Mouse (Mus musculus) T-helper 17 cell (primary cell): Measurements from ENCODE around the gene 3110009E18Rik.

Experiments used
- in situ Hi-C, 2 experiments: fragments of 300-600 bp; cut with MboI, MseI; formaldehyde crosslinking; loops; 1 replicate in 1 of 2; 2 replicates in 1 of 2; pipeline ENCODE4 v1.15.1; 2025; ENCODE audit warnings: high pct_unique_total_duplicates in 2 of 2

The 3110009E18Rik gene

GRCm38 (mm10) chr1:120138923-120139540 lies 18.0 kb downstream of the 3110009E18Rik start:
- in situ Hi-C loops, result loop anchor here in 1 of 2 experiments (10.0 kb wide), 1 partner anchor 1186 kb away; no protein-coding TSS in a partner anchor

DNA sequence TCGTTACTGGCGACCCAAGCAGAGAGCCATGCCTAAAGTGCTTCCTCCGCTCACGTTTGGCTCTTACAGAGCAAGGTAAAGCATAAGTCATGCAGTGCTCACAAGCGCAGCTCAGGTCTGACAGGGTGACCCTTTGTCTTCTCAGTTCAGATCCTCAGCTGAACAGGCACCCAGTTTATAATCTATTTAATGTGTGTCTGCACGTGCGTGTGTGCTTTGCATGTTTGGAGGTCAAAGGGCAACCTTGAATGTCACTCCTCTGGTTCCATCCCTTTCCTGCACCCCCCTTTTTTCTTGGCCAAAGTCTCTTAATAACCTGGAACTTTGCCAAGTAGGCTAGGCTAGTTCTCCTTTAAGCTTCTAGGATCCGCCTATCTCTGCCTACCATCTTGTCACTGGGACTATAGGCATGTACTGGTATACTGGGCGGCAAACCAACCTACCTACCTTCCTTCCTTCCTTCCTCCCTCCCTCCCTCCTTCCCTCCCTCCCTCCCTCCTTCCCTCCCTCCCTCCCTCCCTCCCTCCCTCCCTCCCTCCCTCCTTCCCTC lies 19.2 kb downstream of the 3110009E18Rik start:
- in situ Hi-C loops, result no loop called here

DNA sequence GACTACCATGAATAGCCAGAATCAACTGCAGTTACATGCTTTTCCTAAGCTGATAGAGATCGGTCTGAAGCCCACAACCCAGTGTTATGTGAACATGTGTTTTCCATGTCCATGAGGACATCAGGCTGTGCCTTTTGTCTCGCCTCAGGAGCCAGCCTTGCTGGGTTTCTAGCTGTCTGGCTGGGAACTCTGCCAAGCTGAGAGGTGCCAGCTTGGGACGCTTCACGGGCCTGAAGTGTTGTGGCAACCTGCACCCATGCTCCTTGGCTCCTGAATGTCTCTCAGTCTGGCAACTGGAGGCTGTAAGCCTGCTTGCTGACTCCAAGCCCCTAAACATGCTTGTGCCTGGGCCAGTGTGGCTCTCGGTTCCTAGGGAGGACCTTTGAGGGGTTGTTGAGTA lies 21.6 kb downstream of the 3110009E18Rik start:
- in situ Hi-C loops, result no loop called here

DNA sequence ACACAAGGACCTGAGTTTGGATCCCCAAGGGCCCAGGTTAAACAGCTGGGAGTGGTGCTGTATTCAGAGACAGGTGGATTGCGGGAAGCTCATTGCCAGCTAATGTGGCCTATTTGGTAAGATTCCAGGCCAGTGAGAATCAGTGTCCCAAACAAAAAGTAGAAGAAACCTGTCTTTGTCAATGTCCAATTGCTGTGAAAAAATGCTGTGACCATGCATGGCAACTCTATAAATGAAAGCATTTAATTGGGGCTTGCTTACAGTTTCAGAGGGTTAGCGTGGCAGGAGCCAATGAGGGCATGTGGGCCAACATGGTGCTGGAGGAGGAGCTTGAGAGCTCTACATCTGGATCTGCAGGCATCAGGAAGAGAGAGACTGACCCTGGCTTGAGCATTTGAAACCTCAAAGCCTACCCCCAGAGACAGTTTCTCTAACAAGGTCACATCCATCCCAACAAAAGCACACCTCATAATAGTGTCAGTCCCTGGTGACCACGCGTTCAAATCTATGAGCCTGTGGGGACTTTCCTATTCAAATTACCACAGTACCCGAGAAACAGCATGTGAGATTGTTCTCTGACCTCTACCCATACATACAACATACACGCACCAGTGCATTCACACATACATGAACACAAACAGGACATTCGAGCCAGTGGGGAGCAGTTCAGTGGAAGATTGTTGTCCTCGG lies 24.7 kb downstream of the 3110009E18Rik start:
- in situ Hi-C loops, result no loop called here

DNA sequence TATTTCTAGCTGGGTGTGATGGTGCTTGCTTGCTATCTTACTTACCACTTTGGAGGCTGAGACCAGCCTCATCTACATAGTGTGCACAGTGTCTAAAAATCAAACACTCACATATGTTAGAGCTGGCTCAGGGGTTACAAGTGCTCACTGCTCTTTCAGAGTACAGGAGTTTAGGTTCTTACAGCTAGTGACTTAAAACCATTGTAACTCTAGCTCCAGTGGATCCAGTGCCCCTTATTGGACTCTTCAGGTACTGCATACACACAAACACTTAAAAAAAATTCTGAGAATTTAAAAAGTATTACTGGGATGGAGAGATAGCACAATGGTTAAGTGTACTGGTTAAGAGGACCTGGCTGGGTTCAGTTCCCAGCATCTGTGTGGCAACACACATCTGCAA lies 26.0 kb downstream of the 3110009E18Rik start:
- in situ Hi-C loops, result no loop called here

GRCm38 (mm10) chr1:120154232-120154631 lies 33.2 kb downstream of the 3110009E18Rik start:
- in situ Hi-C loops, result loop anchor here in 1 of 2 experiments (5.0 kb wide), 1 partner anchor 52 kb away; no protein-coding TSS in a partner anchor

DNA sequence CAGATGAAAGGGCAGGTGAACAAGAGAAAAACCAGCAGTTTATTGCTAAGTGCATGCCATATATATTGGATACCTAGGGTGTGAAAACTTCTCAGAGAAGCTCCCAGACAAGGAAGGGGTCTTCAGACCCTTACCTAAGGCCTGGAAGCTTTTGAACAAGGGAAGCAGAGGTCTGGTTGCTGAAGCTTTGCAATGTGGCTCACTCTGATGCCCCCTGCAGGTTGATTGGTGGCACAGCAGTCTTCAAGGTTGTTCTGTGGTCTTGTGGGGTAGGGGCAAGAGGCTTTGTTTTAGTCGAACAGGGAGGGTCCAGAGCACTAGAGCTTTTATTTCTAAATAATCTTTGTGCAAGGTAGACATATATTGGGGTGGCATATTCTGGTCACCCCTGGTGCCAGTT lies 34.3 kb downstream of the 3110009E18Rik start:
- in situ Hi-C loops, result loop anchor here in 1 of 2 experiments (5.0 kb wide), 1 partner anchor 1623 kb away; no protein-coding TSS in a partner anchor

DNA sequence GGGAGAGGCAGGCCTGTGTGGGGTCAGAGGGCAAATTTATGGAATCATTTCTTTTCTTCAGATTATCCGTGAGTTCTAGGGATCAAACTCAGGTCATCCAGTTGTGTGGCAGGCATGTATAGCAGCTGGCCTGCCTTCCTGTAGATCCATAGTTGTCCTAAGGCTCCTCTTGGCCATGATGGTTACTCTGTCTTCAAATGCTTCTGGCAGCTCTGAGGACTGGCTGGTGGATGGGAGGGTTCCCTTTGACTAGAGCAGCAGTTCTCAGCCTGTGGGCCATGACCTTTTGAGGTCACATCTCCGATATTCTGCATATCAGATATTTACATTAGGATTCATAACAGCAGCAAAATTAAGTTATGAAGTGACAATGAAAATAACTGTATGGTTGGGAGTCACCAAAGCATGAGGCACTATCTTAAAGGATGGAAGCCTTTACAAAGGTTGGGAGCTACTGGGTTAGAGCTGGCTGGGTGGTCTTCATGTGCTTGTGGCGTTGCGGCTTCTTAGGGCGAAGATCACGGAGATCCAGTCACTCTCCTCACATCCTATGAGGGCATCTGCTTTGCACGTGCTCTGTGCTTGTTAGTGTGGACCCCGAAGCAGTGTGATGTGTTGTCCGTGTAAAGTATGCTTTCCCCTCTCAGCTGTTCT lies 37.6 kb downstream of the 3110009E18Rik start:
- in situ Hi-C loops, result loop anchor here in 1 of 2 experiments (5.0 kb wide), 1 partner anchor 1626 kb away; no protein-coding TSS in a partner anchor

- in situ Hi-C loops, result no loop called here
Measured at GRCm38 (mm10) chr1:120161502-120161901, 40.5 kb downstream of the 3110009E18Rik start.

GRCm38 (mm10) chr1:120162616-120163015 lies 41.6 kb downstream of the 3110009E18Rik start:
- in situ Hi-C loops, result no loop called here

- in situ Hi-C loops, result no loop called here
Measured at GRCm38 (mm10) chr1:120168016-120168415, 47.0 kb downstream of the 3110009E18Rik start.

DNA sequence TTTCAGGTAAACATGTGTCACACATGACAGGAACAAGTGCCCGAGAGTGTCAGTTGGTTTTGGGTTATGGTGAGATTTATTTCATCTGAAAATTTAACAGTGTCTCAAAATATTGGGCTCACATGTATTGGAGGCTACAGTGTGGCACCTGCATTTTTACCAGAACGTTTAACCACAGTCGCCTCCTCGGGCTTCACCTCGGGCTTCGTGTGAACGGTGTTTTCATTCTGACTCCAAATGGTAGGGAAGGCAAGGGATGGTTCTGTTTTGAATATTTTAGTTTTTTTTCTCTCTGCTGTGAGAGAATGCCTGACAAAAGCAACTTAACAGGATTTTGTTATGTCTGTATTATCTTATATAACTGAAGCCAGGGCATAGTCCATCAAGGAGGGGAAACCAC lies 47.7 kb downstream of the 3110009E18Rik start:
- in situ Hi-C loops, result no loop called here

DNA sequence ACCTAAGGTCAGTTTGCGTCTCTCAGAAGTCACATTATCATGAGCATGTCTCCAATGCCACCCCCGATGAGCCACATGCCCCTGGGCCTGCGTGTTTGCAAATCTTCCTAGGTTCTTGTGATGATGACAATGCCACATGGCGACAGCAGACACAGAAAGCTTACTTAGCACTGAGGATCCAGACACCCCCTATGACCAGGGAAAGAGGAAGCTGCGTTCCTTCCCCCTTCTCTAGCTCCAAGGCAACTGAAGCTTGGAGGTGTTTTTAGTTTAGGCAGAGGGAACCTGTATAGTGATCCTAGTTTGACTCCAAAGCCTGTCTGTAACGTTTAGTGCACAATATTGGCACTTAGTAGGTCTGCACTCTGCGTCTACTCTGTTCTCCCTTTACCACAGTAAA lies 49.3 kb downstream of the 3110009E18Rik start:
- in situ Hi-C loops, result loop anchor here (10.0 kb wide), 2 partner anchors 374 to 384 kb away; no protein-coding TSS in a partner anchor

GRCm38 (mm10) chr1:120171819-120172521 lies 51.0 kb downstream of the 3110009E18Rik start:
- in situ Hi-C loops, result loop anchor here (10.0 kb wide), 2 partner anchors 373 to 383 kb away; no protein-coding TSS in a partner anchor

DNA sequence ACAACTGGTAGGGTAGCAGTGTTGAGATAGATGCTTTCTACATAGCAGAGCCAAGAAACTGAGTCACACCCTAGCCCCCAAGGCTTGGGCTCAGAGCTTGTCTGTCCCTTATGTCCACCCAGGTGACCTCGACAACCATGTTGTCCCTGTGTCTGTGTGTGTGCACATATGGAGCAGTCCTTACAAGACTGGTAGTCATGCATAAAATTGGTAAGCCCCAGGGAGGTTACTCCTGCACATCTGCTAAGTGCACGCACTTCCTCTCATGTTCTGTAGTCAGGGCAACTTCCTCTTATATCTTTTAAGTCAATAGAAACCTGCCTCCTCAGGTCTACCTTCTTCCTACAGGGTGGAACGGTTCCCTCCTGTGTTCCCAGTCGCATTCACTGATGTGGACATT lies 54.0 kb downstream of the 3110009E18Rik start:
- in situ Hi-C loops, result loop anchor here (10.0 kb wide), 2 partner anchors 370 to 380 kb away; no protein-coding TSS in a partner anchor

DNA sequence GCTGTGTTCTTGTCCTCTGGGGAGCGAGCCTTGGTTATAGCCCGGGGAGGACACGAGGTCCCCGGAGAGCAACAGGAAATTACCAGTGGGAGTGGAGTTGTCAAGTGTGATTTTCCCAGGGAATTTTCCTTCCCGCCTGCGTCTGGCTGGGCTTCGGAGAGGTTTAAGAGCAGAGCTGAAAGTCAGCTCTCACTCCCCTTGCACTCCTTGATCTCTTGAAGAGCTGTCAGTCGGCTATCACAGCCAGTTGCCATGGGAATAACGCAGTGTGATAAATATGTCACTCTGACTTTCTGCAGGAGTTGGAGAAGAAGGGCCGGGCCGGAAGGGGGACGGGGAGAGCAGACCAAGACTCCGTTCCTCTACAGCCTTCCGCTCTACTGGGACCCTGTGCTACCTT lies 55.3 kb downstream of the 3110009E18Rik start:
- in situ Hi-C loops, result loop anchor here (10.0 kb wide), 2 partner anchors 368 to 378 kb away; no protein-coding TSS in a partner anchor

DNA sequence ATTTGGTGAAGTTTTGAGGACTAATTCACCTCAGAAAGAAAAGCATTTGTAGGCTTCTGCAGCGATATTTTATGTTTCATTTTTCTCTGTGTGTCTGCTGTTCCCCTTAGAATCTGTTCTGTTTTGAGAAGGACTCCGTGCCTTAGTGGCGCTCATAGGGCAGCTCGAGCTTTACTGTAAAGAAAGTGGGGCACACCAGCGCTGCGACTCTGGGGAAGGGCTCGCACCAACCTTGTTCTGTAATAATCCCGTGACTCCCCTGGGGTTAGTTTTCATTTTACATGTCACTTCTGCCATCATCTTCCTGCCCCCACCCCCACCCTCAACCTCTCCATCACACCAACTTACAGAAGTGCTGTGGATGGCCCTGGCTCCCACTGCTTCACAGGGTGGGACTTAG lies 56.2 kb downstream of the 3110009E18Rik start:
- in situ Hi-C loops, result loop anchor here (10.0 kb wide), 2 partner anchors 368 to 378 kb away; no protein-coding TSS in a partner anchor

GRCm38 (mm10) chr1:120186204-120186603 lies 65.2 kb downstream of the 3110009E18Rik start:
- in situ Hi-C loops, result loop anchor here in 1 of 2 experiments (10.0 kb wide), 1 partner anchor 989 kb away; no protein-coding TSS in a partner anchor

- in situ Hi-C loops, result loop anchor here in 1 of 2 experiments (10.0 kb wide), 1 partner anchor 988 kb away; no protein-coding TSS in a partner anchor
Measured at GRCm38 (mm10) chr1:120186655-120187054, 65.7 kb downstream of the 3110009E18Rik start.

DNA sequence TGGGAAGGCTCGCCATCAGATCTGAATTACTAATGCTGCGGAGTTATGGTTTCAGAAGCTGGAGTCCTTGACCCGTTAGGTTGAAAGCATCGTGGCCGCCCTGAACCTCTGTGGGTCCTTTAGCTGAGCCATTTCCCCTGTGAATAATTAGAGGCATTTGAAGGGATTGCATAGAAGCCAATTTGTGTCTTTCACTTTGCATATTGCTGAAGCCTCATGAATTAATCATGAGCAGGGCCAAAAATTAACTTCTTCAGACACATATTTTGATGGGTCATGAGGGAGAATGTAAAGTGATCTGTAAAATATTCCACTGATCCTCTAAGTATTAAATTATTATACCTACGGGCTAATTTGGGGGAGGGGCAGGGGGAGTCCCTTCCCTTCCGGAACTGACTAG lies 66.1 kb downstream of the 3110009E18Rik start:
- in situ Hi-C loops, result loop anchor here in 1 of 2 experiments (10.0 kb wide), 1 partner anchor 988 kb away; no protein-coding TSS in a partner anchor

GRCm38 (mm10) chr1:120189206-120189605 lies 68.2 kb downstream of the 3110009E18Rik start:
- in situ Hi-C loops, result loop anchor here in 1 of 2 experiments (10.0 kb wide), 1 partner anchor 986 kb away; no protein-coding TSS in a partner anchor
